Mouse (Mus musculus) testis, adult 2 months (tissue): ENCODE results near the gene Sfmbt1.

ENCODE experiments used
- CTCF ChIP-seq: fragments of 200-500 bp; IDR thresholded peaks from 2 replicates; pipeline ENCODE4 v1.5.1; 2012; ENCODE audit warnings: low read depth, mild to moderate bottlenecking, inconsistent platforms, low read length, moderate library complexity; ENCODE audit not compliant: control insufficient read depth, insufficient read depth, insufficient replicate concordance
- POLR2A ChIP-seq: fragments of 200-500 bp; IDR thresholded peaks from 2 replicates; pipeline ENCODE4 v1.6.1; 2012; ENCODE audit warnings: low read depth, mild to moderate bottlenecking, inconsistent platforms, low read length, moderate library complexity; ENCODE audit not compliant: control insufficient read depth

DNA sequence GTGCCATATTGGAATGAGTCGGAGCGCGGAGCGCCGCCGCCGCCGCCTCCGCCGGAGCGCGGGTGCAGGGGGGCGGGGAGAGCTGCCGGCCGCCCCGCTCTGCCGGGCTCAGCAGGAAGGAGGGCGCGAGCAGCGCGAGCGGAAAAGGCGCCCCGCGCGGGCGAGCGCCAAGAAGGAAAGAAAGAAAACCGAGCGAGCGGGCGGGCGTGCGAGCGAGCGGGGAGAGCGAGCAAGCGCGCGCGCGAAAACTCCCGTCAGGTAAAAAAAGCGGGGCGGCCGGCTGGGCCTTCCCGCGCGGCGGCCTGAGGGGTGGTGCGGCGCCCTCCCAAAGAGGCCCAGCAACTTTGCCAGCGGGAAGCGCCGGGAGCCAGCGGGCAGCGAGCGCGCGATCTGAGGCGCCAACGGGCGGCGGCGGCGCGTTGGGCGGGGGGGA lies 985 bp downstream of the Sfmbt1 start:
- TF ChIP-seq CTCF: no peak
- no peak; the same call in none of the 2 replicates for TF ChIP-seq POLR2A
